Mouse (Mus musculus) G1E (cell line): Measurements from ENCODE around the gene Enc1.

ENCODE experiments used
- CTCF ChIP-seq: IDR thresholded peaks from 2 replicates; pipeline ENCODE4 v1.5.1; 2012; ENCODE audit warnings: low read depth, low read length, inconsistent platforms, mixed read lengths
- GATA1 ChIP-seq: IDR thresholded peaks from 2 replicates; pipeline ENCODE4 v1.6.1; 2012; ENCODE audit warnings: borderline replicate concordance, low read length, inconsistent platforms, mixed read lengths
- TAL1 ChIP-seq: conservative IDR thresholded peaks from 2 replicates; pipeline ENCODE4 v1.6.1; 2012; ENCODE audit warnings: low read depth, low read length, inconsistent platforms, mixed read lengths

DNA sequence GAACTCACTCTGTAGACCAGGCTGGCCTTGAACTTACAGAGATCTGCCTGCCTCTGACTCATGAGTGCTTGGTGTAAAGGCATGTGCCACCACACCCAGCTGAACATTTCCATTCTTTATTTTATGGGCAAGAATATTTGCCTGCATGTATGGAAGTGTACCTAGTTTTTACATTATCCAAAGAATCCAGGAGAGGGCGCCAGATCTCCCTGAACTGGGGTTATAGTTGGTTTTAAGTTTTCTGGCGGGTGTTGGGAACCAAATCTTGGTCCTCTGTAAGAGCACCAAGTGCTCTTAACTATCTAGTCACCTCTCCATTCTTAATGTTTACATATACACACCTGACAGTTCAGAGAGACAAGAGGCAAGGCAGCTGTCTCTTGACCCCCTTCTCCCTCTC lies 7.8 kb upstream of the Enc1 start:
- TF ChIP-seq CTCF (no peak), TAL1 (no peak), GATA1 (no peak)
